Mouse (Mus musculus): ENCODE measurements at regions not wholly inside any gene's neighbourhood (a gene's known extent, or its start where the extent isn't known, plus 50 kb on each side); places are given as distances from the start of the nearest gene placed in this dataset.
A peak's percentile ranks its signal among the peaks of the same experiment; 100 is the strongest.
"Not testable (repeated sequence)": the region's sequence is repeated elsewhere in the genome, so short reads cannot be mapped to it uniquely, and the experiment has no call there.

GRCm38 (mm10) chr6:31810602-31811512 is 239.2 kb upstream of the 1700012A03Rik start:
- DNase-seq (ENCODE audit: low read depth): no peak

GRCm38 (mm10) chr6:31804468-31804867 is 240.7 kb upstream of the Podxl start:
- peak; percentile 40 for DNase-seq (ENCODE audit: low read depth)

- DNase-seq (ENCODE audit: low read depth): not testable (repeated sequence)
Measured at GRCm38 (mm10) chr6:31803222-31803621, 239.4 kb upstream of the Podxl start.

- no peak for DNase-seq (ENCODE audit: low read depth)
Measured at GRCm38 (mm10) chr6:31791547-31791946, 227.8 kb upstream of the Podxl start.

- DNase-seq (ENCODE audit: low read depth): no peak
Measured at GRCm38 (mm10) chr6:31790906-31791305, 227.1 kb upstream of the Podxl start.

GRCm38 (mm10) chr6:31776841-31777240 is 213.1 kb upstream of the Podxl start:
- no peak for DNase-seq (ENCODE audit: low read depth)

- DNase-seq (ENCODE audit: low read depth): no peak
Measured at GRCm38 (mm10) chr6:31771916-31772315, 208.1 kb upstream of the Podxl start.

GRCm38 (mm10) chr6:31745589-31745988 is 181.8 kb upstream of the Podxl start:
- no peak for DNase-seq (ENCODE audit: low read depth)

GRCm38 (mm10) chr6:31731391-31731790 is 167.6 kb upstream of the Podxl start:
- DNase-seq (ENCODE audit: low read depth): no peak

GRCm38 (mm10) chr6:31719614-31720013 is 155.8 kb upstream of the Podxl start:
- no peak for DNase-seq (ENCODE audit: low read depth)

- no peak for DNase-seq (ENCODE audit: low read depth)
Measured at GRCm38 (mm10) chr6:31718843-31719242, 155.1 kb upstream of the Podxl start.

GRCm38 (mm10) chr6:31717531-31717930 is 153.8 kb upstream of the Podxl start:
- no peak for DNase-seq (ENCODE audit: low read depth)

GRCm38 (mm10) chr6:31707256-31707655 is 143.5 kb upstream of the Podxl start:
- DNase-seq (ENCODE audit: low read depth): no peak

- no peak for DNase-seq (ENCODE audit: low read depth)
Measured at GRCm38 (mm10) chr6:31704191-31704590, 140.4 kb upstream of the Podxl start.

- DNase-seq (ENCODE audit: low read depth): no peak
Measured at GRCm38 (mm10) chr6:31702931-31703330, 139.2 kb upstream of the Podxl start.

GRCm38 (mm10) chr6:31695885-31696284 is 132.1 kb upstream of the Podxl start:
- DNase-seq (ENCODE audit: low read depth): no peak

- no peak for DNase-seq (ENCODE audit: low read depth)
Measured at GRCm38 (mm10) chr6:31693047-31693446, 129.3 kb upstream of the Podxl start.

- DNase-seq (ENCODE audit: low read depth): no peak
Measured at GRCm38 (mm10) chr6:31692024-31692423, 128.2 kb upstream of the Podxl start.

GRCm38 (mm10) chr6:31680101-31680500 is 116.3 kb upstream of the Podxl start:
- DNase-seq (ENCODE audit: low read depth): no peak

GRCm38 (mm10) chr6:31665671-31666486 is 102.1 kb upstream of the Podxl start:
- no peak for DNase-seq (ENCODE audit: low read depth)

GRCm38 (mm10) chr6:31664495-31664894 is 100.7 kb upstream of the Podxl start:
- DNase-seq (ENCODE audit: low read depth): peak; percentile 41

- DNase-seq (ENCODE audit: low read depth): peak; percentile 54
Measured at GRCm38 (mm10) chr6:31660778-31661177, 97.0 kb upstream of the Podxl start.

- DNase-seq (ENCODE audit: low read depth): no peak
Measured at GRCm38 (mm10) chr6:31659901-31660300, 96.1 kb upstream of the Podxl start.
